Mouse (Mus musculus) brain, adult 2 months (tissue): ENCODE data around the gene Inha.

Source experiments
- DNase-seq: peaks from one replicate; pipeline ENCODE4 v3.0.0; 2011; ENCODE audit warnings: low read depth, low spot score

Gene Inha

DNA sequence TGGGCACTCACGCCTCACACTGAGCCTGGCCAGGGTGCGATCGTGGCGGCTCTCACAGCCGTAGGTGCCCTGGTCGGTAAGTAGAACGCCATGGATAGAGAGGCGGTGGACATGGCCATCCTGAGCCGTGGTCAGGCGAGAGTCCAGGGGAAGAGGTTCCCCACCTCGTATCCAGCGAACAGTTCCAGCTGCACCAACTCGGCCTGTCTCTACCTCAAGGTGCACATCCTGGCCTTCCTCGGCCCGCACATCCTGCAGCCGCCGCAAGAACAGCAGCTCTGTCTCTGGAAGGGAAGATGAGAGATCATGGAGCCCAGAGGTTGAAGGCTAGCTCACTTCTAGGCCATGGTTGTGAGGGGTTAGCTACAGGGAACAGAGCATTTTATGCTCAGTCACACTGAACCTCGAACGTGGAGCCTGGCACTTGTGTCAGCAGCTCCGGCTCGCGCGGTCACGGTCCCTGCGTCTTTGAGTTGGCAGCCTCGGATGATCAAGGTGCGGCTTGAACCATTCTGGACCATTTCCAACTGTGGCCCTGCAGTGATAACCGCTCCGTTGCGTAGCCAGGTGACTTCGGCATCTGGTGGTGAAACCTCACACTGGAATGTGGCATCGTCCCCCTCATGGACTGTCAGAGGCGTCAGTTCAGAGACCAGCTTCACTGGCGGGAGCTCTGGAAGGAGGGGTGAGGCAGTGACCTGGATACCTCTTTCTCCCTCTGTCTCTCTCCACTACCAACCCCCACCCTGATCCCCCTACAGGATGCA lies 15.9 kb upstream of the Inha start:
- no peak for DNase-seq

DNA sequence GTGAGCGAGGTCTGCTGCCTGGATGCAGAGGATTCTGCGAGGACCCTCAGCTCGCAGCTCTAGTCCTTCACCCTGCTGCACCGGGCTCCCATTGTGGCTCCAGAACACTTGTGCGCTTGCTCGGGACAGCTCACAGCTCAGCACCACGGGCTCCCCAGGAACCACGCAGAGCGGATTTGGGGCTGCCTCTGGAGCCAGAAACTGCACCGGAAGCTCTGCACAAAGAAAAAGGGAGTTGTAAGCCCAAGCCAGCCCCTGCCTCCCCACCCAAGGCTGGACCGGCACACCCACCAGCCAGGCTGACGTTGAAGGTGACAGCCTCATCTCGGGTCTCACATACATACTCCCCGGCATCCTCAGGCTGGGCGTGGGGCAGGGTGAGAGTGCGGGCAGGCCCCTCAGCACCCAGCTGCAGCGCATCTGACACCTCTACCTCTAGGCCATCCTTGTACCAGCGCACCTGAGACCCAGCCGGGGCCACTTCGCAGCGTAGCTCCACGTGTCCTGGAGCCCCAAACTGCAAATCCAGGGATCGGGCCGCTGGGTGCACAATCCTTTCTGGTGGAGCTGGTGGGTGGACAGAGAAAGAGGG lies 14.2 kb upstream of the Inha start:
- DNase-seq = no peak

DNA sequence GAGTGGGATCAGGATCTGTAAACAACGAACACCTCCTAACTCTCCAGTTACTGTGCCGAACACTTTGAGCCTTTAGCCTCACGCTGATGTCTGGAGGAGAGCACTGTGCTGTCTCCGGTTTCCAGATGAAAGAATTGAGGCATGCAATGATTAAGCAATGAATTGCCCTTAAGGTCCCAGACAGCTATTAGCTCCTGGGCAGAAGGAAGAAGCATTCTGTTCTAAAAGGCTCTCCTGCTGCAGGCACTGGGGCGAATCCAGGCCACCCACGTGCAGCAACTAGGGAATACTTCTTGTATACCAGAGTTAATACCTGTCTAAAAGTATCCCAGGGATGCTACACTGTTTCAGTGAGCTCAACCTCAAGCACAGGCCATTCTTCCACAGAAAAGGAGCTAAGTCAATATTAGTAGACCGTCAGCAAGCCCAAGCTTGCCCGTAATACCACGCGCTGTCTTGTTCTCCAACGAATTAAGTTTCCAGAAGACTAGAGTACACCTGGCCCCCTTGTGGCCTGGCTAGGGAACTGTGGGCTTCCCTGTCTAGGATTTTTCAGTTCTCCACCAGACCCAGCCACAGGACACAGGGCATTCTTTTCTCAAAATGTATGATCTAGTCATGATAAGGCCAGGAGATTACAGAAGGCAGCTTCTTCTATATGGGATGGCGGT lies 11.9 kb upstream of the Inha start:
- peak; percentile 72 for DNase-seq

DNA sequence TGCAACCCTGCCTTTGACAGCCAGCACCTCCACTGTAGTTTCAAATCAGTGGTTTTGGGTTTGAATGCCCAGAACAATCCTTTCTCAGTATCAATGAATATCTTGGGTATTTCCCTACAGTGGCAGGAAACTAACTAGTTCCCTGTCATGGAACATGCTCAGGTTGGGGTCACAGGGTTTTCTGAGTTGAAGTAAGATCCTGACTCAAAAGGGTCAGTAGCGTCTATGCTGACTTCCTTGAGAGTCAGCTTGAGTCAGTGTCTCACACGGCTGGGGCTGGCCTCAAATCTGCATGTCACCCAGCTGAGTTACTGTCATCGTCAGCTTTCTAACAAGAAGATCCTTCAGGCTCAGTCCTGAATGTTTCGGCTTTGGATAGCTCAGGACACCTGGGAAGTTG lies 8.0 kb upstream of the Inha start:
- DNase-seq = no peak

DNA sequence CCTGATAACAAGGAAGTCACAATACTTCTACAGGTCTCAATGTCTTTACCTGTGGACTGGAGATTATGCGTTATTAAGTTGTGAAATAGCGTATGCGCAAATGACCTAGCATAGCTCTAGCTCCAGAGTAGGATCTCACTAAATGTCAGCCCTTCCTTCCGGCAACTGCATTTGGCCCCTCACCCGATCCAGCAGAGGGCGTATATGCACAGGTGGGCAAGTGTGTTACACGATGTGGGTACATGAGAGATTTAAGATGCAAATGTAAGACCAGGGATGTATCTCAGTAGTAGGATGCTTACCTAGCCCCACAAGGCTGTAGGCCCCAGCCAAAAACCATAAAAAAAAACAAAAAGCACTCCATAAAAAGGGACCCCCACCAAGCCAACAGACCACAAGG lies 7.4 kb upstream of the Inha start:
- no peak for DNase-seq

DNA sequence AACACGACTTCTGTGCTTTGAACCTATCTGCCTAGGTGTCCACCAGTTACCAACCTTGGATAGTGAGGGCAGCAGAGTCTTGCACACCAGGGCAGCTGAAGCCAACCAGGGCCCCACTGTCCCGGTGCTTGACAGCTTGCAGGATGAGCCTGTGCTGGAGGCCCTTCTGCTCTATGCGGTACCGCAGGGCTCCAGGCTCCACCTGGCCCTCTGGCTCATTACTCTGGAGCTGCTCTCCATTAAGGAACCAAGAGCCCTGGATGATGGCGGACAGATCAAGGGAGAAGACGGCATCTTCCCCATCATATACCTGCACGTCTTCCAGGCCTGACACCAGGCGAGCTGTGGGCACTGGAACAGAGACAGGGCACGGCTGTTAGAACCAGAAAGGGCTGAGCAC lies 5.0 kb upstream of the Inha start:
- DNase-seq = no peak

DNA sequence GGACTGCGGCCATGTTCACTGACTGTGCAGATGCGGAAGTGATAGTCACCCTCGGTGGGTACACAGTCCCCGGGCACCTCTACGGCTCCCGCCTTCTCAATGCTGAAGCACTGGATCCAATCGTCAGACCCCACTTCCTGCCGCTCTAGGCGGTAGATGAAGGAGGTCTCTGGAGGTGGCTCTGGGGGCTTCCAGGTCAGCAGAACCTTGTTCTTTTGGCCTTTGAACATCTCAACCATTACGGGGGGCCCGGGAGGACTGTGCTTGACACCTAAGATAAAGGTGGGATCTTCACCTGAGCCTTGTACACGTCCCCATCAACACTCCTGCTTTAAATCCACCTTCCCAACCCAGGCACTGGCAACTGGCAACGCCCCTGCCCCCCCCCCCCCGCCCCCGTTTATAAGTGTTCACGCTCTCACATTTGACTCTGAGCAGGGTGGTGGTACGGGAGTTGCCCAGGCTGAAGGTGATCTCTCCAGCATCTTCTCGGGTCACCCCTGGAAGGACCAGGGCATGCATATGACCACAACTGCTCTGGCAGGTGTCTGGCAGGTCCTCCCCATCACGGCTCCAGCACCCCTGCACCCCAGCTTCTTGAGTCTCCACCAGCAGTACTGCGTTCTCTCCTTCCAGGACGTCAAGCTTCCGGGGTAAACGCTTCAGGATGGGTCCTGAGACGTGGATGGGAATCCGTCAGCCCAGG lies 3.8 kb upstream of the Inha start:
- no peak for DNase-seq

DNA sequence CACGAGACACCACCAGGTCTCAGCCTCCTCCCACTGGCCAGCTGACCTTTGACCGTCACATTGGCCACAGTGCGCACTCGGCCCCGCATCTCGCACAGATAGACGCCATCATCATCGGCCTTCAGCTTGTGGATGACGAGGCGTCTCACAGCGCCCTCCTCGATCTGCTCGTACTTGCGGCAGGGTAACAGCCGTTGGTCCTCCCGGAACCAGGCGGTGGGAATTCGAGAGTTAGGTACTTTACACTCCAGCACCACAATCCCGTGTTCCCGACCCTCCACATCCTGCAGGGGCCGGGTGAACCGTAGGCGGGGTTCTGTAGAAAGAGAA lies 3.3 kb upstream of the Inha start:
- DNase-seq = no peak

DNA sequence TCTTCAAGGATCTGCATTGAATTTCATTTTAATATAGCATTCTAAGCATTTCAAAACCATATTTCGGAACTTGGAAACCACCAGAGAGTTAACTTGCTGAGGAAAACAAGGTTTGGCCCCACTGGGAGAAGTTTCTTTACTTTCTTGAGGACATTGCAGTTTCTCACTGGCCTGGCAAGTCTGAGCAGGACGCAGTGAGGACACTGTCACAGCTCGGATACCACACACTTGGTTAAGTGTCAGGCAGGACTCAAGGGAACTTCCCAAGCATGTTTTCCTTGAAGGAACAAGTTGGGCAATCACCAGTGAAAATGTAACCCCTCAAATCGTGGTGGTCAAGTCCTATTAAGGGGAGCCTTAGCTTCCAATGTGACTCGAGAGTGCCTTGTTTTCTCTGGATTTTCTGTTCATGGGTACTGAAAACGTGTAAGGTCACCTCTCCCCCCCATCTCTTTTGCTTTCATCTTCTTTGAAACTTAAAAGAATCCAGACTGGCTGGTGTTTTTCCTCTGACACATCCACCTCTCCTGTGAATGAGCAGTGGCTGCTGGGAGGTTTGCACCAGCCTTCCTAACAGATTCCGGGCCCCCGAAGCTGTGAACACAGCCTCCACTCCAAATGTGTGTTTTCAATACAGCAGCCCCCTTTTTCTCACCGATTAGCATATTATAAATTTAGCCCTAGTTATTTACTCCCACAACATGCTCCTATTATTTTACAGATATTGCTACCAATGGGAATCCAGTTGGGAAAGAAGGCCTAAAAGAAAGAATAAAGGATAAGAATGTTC lies 2.4 kb upstream of the Inha start:
- peak; percentile 81 for DNase-seq

DNA sequence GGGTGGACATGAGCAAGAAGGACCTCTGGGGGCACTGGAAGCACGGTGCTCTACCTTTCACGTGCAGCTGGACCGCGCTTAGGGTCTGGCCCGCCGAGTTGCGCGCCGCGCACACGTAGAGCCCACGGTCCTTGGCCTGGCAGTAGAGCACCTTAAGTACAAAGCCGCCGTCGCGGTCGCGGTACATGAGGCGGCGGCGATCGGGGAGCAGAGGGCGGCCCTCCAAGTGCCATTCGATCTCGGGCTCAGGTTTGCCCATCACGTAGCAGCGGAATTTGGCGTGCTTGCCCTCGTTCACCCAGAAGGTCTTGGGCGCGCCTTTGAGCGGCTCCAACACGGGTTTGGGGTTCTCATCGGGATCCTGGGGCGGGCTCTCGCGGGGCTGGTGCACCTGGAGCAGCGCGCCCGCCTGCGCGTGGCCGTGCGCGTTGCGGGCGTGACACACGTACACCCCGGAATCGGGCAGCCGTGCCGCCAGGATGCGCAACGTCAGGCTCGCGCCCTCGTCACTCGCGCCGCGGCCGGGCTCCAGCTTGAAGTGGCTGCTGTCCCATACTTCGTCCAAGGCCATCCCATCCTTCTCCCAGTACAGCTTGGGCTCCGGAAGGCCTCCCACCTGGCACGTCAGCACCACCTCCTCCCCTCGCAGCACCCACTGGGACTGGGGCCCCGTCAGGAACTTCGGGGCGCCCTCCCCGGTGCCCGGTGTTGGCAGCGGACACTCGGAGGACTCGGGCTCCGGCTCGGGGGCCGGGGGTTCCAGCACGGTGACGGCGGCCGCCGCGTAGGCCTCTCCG lies 1.5 kb upstream of the Inha start:
- DNase-seq = peak; percentile 95

DNA sequence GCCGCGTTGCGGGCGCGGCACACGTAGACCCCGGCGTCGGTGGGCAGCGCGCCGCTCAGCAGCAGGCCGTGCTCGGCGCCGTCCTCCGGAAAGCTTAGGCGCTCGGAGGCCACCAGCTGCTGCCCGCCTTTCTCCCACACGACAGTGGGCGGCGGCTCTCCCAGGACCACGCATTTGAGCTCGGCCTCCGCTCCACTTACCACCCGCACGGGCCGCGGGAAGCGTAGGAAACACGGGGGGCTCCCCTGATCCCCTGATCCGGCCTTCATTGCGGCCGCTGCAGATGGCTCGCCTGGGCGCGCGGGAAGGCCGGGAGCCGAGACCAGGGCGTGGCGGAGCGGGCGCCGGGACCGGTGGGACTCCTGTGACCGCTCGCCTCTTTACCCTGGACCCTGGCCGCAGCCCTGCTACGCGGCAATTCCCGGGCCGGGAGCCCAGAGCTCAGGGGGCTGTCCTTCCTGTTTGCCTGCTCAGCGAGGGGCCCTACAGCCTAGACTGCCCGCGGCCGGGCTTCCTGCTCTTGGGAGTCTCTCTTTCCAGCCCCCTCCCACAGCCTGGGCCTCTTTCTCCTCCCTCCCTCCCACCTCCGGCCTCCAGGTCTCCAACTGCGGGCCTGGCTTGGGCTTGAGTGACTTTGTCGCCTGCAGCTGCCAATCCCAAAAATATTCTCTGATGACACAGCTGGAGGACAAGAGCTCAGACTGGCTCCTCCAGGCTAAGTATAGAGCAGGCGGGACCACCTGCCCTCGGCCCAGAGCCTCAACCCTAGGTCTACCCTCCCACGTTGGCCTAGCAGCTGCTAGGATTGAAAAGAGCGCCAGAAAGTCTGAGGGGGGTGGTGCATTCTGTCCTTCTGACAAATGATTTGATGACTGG lies 683 bp upstream of the Inha start, which contains the start of gene Obsl1:
Gene Obsl1, minus strand, starts transcription at position 497 of the 876 bp plus-strand sequence.
- peak; percentile 60 for DNase-seq

DNA sequence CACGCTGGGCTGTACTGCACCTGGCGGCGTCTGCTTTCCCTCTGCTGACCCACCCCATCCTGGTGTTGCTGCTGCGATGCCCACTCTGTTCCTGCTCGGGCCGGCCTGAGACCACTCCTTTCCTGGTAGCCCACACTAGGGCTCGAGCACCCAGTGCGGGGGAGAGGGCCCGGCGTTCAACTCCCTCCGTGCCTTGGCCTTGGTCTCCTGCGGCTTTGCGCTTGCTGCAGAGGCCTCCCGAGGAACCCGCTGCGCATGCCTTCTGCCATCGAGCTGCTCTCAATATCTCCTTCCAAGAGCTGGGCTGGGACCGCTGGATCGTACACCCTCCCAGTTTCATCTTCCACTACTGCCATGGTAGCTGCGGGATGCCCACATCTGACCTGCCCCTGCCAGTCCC lies 2.7 kb downstream of the Inha start:
- DNase-seq = no peak

DNA sequence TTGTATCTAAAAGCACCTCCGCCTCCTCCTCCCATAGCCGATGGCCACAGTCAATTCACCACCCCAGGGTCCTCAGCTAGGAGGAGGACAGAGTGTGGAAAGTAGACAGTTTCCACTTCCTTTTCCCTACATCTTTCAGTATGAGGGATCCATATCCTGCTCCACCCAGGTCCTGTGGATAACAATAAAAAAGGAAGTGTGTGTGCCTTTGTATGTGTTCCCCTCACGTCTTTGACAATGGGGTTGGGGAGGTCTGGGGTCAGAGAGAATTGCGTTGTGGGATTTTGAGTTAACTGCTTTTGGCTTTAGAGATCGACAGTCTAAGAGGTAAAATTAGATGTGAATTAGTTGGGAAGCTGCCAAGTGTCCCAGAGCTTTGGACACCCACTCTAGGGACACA lies 3.3 kb downstream of the Inha start:
- DNase-seq = no peak

DNA sequence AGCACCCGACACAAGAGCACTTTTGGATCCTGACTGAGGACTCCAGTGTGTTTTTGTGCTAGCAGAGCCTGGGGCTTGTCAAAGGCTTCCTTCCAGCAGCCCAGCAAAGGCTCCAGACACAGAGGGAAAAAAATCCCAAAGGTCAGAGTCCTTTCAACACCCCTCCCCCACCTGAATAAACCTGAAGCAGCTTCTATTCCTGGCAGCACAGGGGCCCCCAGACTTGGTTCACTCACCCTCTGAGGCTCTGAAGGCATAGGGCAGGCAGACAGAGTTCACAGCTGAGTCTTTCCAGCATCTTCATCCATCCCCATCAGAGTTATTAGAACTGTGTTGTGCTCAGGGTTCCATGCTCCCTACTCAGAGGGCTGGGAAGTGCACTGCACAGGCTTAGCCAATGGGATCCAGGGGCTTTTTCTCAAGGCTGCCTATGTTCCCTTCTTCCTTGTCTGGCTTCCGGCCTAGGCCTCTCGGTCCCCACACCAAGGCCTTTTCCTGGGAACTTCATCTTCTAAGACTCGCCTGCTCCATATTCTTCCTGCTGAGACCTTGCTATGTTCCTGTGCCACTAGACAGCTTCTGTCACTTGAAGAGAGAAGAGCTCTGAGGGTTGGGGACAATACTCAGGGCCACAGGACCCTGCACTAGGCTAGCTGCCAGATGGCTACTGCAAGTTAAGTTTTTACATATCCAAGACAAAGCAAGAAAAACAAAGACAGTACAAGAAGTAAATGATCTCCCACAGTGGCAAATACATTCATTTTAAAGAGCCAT lies 4.7 kb downstream of the Inha start:
- no peak for DNase-seq

DNA sequence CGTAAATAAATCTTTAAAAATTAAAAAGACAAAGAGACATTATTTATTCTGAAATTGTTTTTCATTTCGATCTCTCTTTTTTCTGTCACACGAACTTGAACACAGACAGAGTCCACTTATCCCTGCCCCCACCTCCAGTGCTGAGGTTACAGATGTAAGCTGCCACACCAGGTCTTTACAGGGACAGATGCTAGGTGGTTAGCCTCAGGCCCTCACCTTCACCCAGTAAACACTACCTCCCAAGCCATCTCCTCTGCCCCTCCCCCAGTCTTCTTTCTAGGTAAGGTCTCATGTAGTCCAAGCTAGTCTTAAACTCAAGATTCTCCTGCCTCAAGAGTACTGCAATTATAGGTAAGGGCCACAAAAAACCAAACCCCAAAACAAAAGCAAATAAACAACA lies 5.7 kb downstream of the Inha start:
- no peak for DNase-seq

DNA sequence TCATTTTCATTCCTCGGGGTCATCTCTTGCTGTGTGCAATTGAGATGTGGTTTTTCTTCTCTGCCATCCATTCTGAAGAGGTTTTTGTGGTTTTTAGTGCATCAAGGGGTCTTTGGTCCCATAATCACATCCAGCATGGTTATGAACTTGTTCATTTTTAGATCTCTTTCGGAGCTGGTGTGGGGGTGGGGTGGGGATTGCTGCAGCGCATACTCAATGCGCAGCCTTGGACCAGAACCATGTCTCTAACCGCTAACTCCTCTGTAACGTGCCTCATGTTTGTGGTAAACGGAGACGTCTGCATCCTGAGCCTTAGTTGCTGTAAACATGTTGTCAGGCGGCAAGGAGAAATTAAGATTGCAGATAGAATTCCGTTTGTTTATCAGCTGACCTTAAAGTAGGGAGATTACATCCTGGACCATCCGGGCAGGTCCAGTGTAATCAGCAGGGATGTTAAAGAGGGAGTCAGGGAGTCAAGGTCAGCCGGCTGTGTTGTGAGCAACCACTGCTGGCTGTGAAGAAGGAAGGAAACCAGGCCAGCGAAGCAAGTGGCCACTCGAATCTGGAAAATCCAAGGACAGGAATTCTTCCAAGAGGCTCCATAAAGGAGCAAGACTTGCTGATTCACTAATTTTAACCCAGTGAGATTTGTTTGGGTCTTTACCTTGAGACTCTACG lies 10.0 kb downstream of the Inha start:
- DNase-seq = no peak

DNA sequence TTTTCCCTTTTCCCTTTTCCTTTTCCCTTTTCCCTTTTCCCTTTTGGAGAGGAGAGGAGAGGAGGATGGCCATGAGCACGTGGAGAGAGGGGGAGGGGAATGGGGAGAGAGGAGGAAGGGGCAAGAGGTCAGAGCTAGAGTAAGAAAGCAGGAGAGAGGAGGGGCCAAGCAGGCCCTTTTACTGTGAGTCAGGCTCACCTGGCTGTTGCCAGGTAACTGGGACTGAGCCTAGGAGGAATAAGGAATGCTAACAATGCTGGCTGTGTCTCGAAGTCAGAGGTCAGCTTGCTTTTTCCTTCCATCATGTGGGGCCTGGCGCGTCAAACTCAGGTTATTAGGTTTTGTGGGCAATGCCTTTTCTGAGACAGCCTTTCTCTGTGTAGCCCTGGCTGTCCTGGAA lies 11.1 kb downstream of the Inha start:
- DNase-seq = no peak

DNA sequence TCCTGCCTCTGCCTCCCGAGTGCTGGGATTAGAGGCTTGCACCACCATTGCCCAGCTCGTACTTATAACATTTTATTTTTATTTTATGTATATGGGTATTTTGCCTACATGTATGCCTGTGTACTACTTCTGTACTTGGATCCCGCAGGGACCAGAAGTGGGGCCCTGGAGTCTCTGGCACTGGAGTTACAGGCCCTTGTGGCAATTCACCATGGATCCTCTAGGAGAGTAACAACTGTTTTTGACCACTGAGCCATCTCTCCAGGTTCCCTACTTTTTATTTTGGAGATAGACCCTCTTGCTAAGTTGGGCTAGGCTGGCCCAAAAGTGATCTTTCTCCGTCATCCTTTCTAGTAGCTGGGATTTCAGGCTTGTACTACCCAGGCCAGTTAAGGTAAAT lies 11.6 kb downstream of the Inha start:
- no peak for DNase-seq

DNA sequence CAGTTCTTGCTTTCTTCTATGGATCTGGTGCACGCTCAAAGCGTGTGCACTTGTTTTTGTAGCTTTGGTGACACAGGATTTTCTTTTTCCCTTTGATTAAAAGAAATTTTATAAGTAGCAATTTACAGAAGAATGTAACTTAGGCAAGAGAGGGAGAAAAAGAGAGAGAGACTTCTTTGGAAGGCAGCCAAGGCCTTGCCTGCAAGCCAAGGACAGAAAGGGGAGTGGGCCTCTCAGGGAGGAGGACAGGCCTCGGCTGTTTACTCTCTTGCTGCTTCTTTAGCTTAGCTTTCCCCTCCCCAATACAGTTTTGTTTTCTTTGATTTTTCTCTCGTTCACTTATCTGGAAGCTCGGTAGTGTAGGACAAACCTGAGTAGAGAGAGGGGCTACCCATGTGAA lies 12.7 kb downstream of the Inha start:
- DNase-seq = no peak
